In the genomic region with DNA sequence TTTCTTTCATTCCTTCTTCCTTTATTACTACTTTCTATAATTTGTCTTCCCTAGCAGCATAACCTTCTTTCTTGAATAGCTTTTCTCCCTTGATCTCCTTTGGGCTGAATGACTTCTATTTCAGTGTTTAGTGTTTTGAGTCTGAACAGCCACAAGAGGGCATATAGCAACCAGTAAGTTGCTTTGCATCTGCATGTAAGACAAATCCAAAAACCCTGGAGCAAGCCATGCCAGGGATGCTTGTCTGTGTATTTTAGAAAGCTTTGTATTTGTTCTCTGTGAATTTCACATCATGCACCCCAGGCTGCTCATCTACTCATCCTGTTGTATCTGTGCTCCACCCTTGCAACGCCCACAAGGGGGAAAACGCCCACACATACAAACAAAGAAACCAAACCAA, we compare ENCODE assay signal across 14 mouse cellular contexts. TPM values are rescaled to one million over a fixed set of nuclear protein-coding genes. Genes with fewer than 3 reads are reported as not detected.
DNase-seq lines count a peak whose midpoint lies in the region; ATAC-seq and TF ChIP-seq lines count a peak whose summit lies in the region.
"Had no signal": no experiment of that assay in that cellular context is flagged by ENCODE, and none has a peak within 500 bp of the region (broad histone marks: within the 10 kb centered on the region; RNA-seq: fewer than 3 reads in every experiment).

No protein-coding gene starts in this region.

- no peak overlapping the region for H3K4me3 ChIP-seq in left cerebral cortex, adult 2 months
- H3K4me3 ChIP-seq: embryonic facial prominence, embryonic 12.5 days had no signal

- peak; percentile 59 for TF ChIP-seq CTCF in left cerebral cortex, adult 2 months (IDR thresholded peaks at IDR 0.05)

- intact Hi-C loops in left cerebral cortex, adult 2 months (cut with DNase I), result loop anchor here (5.0 kb wide), 1 partner anchor 52 kb away; no protein-coding TSS in a partner anchor

- DNase-seq in cerebellum, postnatal 14 days, result peak; percentile 22 to 25
- no peak for DNase-seq in cerebellum, adult 11-12 months
- DNase-seq in left cerebral cortex, adult 2 months (ENCODE audit: extremely low spot score in 1 of 2, low spot score in 2 of 2), result no peak
- DNase-seq in left cerebral cortex, adult 8-10 months (ENCODE audit: low spot score in 2 of 2), result no peak
- peak; percentile 12 for DNase-seq in Muller cell, postnatal 12 days (ENCODE audit: inconsistent ontology term)
- DNase-seq in lung, postnatal 36 days, result no peak
- DNase-seq in urinary bladder, adult 18-20 months (ENCODE audit: low spot score in 2 of 2), result no peak
- DNase-seq: B cell, adult 2 months; gastrocnemius, postnatal 25 days; left cerebral cortex, postnatal 4 days had no signal

- H3K27ac ChIP-seq in left cerebral cortex, adult 2 months, result no peak overlapping the region
- H3K27ac ChIP-seq: embryonic facial prominence, embryonic 12.5 days had no signal

- 0 out of 2 replicates have a peak, but pooled peaks have one; percentile 21 for ATAC-seq in megakaryocyte progenitor cell, adult 5-6 weeks (replicated peaks; ENCODE audit: poor library complexity)
- ATAC-seq: intestine, embryonic 16.5 days had no signal

RNA-seq across cellular contexts. Expression of a gene that starts 11.6 kb away (rescaled TPM):
- not detected for total RNA-seq in left cerebral cortex, adult 2 months (2021)
- total RNA-seq in left cerebral cortex, adult 8-10 months (2022), result not detected
- total RNA-seq in megakaryocyte progenitor cell, adult 5-6 weeks (2015), result not detected in 2 replicates
- total RNA-seq in megakaryocyte progenitor cell, adult 5-6 weeks (2017), result not detected in 2 replicates
- total RNA-seq: gastrocnemius, postnatal 25 days; left cerebral cortex, postnatal 4 days; monocyte, adult 5-6 weeks had no signal

RNA-seq across cellular contexts. Expression of a gene that starts 11.6 kb away (rescaled TPM):
- not detected for total RNA-seq in left cerebral cortex, adult 2 months (2021)
- total RNA-seq in left cerebral cortex, adult 8-10 months (2022), result not detected
- 12.1 and 17.4 TPM in 2 replicates for total RNA-seq in megakaryocyte progenitor cell, adult 5-6 weeks (2015)
- 3.3 and 4.9 TPM in 2 replicates for total RNA-seq in megakaryocyte progenitor cell, adult 5-6 weeks (2017)
- total RNA-seq: gastrocnemius, postnatal 25 days had no signal

RNA-seq across cellular contexts. Expression of a gene that starts 15.5 kb away (rescaled TPM):
- not detected for total RNA-seq in left cerebral cortex, adult 2 months (2021)
- total RNA-seq in left cerebral cortex, adult 8-10 months (2022), result not detected
- 1.8 and 2.3 TPM in 2 replicates for total RNA-seq in megakaryocyte progenitor cell, adult 5-6 weeks (2015)
- total RNA-seq in megakaryocyte progenitor cell, adult 5-6 weeks (2017), result 1.4 and 1.5 TPM in 2 replicates
- total RNA-seq: gastrocnemius, postnatal 25 days had no signal

RNA-seq across cellular contexts. Expression of a gene that starts 44.3 kb away (rescaled TPM):
- under 1 TPM; 0.81 to 0.82 TPM for total RNA-seq in left cerebral cortex, adult 2 months (2021)
- 1 to 10 TPM in 2 of 4 experiments, under 1 TPM in 2; 0.74 to 1.6 (median 1.00) TPM for total RNA-seq in left cerebral cortex, adult 8-10 months (2022)
- not detected in 2 replicates for total RNA-seq in megakaryocyte progenitor cell, adult 5-6 weeks (2015)
- not detected in 2 replicates for total RNA-seq in megakaryocyte progenitor cell, adult 5-6 weeks (2017)
- total RNA-seq: monocyte, adult 5-6 weeks had no signal

Comparison
In these comparisons a context has a peak if more than half of its experiments do, and no peak if none do; other contexts are left out.
1. DNase-seq: peak in cerebellum, postnatal 14 days (2 of 2) and Muller cell, postnatal 12 days (single experiment); none in cerebellum, adult 11-12 months (single experiment), left cerebral cortex, adult 2 months (0 of 2), left cerebral cortex, adult 8-10 months (0 of 2), lung, postnatal 36 days (single experiment) and urinary bladder, adult 18-20 months (0 of 2).